Mouse (Mus musculus) layer of hippocampus, adult 8-10 months (tissue): Measurements from ENCODE around the gene Zfp865. TPM values are rescaled to one million over a fixed set of nuclear protein-coding genes. Genes with fewer than 3 reads are reported as not detected.
"Not testable (repeated sequence)": the region's sequence is repeated elsewhere in the genome, so short reads cannot be mapped to it uniquely, and the experiment has no call there.

Experiments used
- DNase-seq, 2 experiments: peaks; one replicate each; pipeline ENCODE4 v3.0.0; 2022; ENCODE audit warnings: low spot score in 2 of 2
- total RNA-seq, 4 experiments: library from RNA; stranded (reverse); gene quantifications; 2 replicates each; pipeline ENCODE4 v1.2.4; 2022

The Zfp865 gene
- total RNA-seq: 10 to 100 TPM; 37.1 to 42.5 (median 38.5) TPM

DNA sequence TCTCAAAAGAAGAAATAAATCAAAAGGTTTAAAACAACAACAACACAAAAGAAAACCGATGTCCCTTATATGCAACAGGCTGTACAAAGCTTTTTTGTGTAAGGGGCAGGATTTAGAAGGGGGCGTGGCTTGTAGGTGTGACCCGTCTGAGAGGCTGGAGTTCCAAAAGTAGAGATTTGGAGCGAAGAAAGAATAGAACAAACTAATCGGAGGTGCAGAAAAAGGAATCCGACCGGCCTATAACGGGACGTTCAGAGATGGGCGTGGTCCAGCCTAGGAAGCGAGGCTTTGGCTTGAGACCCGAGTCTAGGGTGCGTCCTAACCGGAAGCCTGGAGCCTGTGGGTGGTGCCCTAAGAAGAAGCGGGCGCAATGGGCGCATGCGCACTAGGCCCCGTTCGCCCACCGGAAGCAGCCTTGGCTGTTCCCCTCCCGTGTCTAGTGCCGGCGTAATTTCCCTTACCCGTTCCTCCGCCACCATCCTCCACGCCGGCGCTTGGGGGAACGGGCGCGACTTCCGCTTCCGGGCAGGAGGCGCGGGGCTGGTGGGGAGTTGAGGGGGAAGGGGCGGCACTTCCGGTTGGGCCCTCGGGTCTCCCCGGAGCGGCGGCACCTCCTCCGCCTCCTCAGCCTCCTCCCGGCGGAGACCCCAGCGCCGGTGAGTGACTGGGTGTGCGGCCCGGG is at the start of gene Zfp865, which contains the start of gene Ccdc106:
Gene Zfp865 (plus strand): TSS at position 377 of the 682 bp plus-strand sequence.
Gene Ccdc106 (plus strand): TSS at position 554 of the 682 bp plus-strand sequence.
- peak; percentile 99 to 100 for DNase-seq

DNA sequence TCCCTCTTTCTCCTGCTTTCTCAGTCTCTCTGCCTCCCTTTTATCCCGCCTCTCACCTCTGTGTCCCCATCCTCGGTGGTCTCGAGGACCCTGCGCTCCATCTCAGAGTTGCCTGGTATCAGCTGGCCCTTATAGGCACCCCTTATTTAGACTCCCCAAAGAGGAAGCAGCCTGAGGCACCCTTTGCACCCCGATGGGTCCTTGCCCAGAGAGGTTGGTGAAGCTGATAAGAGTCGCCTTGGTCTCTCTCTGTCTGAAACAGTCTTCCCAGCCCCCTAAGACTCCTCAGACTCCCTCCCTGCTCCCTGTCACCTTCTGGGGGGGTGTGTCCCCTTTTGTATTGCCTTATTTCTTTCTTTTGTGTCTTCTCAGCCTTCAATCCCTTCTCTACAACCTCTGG is 49.1 kb upstream of the Zfp865 start, which contains the start of gene Sbk3:
Gene Sbk3 (minus strand): TSS at position 101 of the 400 bp plus-strand sequence.
- DNase-seq: no peak

DNA sequence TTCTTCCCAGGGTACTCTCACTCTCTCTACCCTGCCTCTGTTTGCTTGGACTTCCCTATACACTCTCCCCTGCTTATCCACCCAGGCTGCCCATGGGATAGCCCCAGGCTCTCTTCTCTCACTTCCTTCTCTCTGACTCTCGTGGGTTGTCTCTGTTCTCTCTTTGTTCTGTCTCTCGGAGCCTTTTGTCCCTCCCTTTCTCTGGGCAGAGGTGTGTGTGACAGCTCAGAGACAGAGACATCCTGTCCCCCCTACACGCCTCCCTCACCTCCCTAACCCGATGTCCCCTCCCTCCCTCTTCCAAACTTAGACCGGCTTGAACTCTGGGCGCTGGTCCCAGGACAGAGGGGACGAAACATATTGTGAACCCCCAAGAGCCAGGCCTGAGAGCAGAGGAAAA is 48.5 kb upstream of the Zfp865 start:
- no peak for DNase-seq

DNA sequence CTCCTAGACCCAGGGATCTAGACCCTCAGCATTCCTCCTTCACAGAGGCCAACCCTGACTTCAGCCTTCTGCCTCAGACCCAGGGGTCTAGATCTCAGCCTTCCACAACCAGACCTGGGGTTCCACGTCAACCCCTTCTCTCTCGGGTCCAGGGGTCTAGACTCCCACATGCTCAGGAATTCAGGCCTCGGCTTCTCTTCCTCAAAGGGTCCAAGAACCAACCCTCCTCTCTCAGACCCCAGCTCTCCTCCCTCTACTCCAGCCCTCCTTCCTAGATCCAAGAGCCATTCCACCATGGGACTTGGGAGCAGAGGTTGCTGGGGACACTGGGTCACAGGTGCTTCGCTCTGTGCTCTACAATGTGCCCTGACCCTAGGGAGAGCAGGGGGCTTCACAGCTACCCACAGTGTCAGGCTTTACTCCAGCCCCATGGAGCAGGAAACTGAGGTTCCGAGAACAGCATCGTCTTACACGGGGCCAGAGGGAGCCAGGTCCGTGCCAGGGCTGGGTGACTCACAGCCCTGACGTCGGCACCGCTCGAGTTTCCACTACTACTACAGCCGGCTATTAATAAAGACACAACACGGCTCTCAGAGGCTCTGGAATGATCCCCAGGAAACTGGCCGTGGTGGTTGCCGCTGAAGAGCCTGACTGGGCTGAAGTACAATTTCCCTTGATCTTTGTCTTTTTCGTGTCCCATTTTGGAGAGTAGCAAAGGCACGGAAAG is 47.7 kb upstream of the Zfp865 start:
- DNase-seq: no peak

DNA sequence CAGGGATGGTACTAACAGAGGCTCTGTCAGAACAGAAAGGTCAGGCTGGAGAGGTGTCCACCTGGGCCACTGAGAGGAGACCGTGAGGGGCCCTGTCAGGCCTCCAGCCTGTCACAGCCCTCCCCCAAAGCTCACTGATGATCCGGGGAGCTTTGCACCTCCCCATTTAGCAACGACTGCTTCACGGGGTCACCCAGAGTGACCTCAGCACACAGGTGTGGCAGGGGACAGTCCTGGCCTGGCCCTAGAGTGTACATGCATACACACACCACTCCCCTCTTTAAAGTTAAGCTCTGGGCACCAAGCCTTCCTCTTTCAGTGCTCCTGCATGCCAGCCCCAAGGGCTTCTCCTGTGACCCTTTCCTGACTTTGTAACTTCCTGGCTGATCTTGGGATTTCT is 44.7 kb upstream of the Zfp865 start:
- DNase-seq: no peak

DNA sequence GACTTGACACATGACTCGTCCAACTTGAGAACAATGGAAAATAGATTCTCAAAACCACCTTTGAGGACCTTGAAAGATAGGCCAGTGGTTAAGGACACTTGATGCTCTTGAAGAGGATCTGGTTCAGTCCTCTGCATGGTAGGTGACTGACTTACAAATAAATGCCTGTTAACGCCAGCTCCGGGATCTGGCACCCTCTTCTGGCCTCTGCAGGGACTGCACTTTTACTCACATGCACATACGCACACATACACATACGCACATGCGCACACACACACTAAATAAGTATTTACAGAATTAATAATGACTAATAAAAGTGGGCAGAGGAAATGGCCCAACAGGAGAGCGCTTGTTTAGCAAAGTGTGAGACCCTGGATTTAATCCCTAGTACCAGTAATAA is 43.3 kb upstream of the Zfp865 start:
- no peak for DNase-seq

DNA sequence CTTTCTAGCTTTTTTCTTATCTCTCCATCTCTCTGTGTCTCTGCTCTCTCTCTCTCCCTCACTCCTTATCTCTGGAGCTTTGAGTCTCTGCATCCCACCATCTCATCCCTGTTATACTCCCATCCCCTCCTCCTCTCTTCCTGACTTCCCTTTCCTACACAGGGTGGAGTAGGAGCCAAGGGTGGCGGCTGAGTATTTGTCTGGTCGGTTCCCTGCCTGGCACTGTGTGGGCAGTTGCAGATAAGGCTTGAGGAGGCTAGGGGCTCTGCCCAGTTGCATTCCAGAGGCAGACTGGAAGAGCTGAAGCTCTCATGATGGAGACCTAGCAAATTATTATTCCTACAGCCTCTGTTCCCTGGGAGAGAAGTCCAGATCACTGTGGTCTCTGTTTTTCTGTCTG is 31.9 kb upstream of the Zfp865 start:
- DNase-seq: no peak

DNA sequence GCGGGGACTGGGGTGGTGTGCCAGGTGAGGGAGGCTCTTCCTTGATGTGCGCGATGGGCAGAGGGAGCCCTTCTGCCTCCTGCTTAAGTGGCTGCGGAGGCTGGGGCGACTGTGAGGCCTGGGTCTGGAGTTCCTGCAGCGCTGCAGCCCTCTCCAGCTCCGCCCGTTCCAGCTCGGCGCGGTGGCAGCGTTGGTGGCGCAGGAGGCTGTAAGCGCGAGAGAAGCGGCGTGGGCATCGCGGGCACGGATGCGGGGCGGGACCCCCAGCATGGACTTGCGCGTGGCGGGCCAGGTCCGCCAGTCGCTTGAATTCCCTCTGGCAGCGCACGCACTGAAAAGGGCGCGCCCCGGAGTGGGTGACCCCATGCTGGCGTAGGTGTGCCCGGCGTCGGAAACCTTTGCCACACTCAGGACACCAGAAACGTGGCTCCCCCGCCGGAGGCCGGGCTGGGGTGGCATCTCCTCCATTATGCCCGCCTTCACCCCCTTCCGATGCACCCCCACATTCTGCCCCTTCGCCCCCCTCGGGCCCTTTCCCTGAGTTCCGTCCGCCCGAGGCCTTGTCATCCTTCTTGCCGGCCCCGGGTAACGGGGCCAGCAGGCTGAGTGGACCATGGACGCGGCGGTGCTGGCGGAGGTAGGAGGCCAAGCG is 26.7 kb upstream of the Zfp865 start:
- DNase-seq: no peak

DNA sequence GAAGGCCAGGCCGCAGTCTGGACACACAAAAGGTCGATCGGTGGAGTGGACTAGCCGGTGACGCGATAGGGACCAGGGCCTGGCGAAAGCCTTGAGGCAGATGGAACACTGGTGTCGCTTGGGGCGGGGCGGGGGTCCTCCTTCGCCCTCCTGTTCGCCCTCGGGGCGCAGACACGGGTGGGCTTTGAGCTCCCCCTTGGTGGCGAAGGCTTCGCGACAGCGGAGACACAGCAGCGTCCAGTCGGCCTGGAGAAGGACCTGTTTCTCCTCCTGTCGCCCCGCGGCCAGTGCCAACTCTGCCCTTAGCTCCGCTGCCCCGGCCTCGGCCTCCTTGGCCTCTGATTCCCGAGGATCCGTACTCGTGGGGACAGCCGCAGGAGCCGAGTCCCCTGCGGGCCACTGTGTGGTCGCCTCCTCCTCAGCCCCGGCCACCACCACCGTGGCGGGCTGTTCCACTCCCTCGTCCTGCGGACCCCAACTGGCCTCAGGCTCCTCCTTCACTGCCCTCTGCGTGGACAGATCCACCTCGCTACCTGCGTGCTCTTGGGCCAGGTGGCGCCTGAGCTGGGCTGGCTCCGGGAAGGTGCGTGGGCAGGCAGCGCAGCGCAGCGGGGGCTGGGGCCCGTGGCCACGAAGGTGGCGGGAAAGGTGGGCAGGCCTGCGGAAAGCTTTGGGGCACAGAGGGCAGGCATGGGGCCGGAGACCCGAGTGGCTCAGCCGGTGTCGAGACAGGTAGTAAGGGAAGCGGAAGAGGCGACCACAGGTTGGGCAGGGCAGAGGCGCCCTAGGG is 26.0 kb upstream of the Zfp865 start:
- DNase-seq: no peak

DNA sequence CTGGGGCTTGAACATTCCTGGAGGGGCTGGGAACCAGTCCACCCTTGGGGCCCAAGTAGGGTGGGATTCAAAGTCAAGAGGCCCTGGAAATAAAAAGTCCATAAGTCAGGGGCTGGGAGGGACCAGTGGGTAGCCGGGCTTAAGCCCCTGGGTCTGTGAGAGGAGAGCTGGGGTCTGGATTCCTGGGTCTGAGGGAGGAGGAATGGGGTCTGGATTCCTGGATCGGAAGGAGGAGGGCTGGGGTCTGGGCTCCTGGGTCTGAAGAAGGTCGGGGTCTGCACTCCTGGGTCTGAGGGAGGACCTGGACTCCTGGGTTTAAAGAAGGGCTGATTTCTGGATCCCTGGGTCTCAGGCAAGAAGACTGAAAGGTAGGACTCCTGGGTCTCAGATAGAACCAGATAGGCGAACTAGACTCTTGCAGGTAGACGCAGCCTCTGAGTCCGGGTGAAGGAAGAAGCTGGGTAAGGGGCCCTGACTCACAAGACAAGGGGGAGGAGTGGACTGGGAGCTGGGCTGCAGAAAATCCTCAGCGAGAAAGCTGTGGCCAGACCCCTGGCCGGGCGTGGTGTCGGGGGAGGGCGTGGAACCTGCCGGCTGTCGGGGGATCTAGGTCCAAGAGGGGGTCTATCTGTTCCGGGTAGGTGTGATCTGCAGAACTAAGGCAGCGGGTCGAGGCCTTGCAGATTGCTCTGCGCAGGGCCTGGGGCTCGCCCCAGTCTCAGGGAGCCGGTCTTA is 24.7 kb upstream of the Zfp865 start:
- DNase-seq: no peak

DNA sequence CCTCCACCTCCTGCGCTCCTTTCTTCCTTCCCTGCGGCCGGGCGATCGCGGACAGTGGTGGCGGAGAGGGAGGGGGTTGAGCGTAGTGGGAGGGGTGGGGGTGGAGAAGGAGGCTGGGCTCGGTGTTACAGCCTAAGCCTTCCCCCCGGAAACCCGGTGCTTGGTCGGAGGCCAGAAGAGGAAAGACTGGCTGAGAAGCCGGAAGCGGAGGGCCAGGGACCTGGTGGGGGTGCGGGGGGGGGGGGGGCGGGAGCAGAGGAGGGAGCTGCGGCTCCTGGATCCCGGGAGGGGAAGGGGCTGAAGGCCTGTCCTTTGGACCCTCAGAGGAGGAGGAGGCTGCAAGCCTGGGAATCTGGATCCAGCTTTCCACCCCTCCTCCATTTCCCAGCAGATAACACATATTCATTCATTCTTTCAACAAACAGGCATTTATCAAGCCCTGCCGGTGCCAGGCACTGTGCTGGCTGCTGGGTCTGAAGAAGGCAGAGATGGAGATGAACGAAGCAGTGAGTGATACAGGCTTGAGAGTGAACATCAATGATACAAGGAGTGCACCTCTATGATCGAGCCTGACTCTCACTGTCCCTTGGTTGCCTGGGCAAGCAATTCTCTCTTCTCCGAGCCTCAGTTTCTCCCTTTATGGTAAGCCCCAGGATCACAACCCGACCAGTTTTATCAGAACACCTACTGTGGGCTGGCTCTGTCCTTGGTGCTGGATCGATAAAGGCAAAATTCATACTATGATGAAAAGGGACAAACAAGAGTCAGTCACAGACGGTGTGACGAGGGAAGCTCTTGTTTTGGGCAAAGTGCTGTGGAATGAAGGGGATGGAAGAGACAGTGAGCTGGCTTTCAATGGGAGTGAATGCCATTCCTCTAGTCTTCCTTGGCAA is 23.9 kb upstream of the Zfp865 start, which contains the start of gene Zfp579:
Gene Zfp579 (minus strand): TSS at position 156 of the 893 bp plus-strand sequence.
- DNase-seq: peak; percentile 84 to 95

DNA sequence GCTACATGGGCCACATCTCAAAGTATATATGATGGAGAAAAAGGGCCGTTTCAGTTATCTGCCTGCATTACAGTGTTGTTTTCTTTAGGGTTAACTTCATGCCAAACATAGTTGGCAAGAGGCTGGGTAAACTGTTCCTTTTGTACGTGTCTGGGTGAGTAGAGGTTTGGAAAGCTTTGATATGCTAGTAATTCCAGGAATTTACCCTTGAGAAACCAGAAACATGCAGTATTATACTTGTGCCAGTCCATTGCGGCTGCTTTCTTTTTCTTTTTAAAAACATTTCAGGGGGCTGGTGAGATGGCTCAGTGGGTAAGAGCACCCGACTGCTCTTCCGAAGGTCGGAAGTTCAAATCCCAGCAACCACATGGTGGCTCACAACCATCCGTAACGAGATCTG is 23.2 kb upstream of the Zfp865 start:
- no peak for DNase-seq

DNA sequence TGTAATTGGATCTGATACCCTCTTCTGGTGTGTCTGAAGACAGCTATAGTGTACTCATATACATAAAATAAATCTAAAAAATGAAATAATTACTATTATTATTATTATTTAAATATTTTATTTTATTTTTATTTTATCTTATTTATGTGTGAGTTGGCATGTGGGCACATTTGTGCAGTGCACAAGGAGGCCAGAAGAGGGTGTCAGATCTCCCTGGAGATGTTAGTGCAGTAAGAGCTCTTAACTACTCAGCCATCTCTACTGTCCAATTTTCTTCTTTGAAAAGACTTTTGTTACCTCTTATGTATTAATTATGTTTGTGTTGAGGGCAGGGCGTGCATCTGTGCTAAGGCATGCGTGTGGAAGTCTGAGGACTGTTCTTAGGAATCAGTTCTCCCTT is 20.3 kb upstream of the Zfp865 start:
- DNase-seq: no peak

DNA sequence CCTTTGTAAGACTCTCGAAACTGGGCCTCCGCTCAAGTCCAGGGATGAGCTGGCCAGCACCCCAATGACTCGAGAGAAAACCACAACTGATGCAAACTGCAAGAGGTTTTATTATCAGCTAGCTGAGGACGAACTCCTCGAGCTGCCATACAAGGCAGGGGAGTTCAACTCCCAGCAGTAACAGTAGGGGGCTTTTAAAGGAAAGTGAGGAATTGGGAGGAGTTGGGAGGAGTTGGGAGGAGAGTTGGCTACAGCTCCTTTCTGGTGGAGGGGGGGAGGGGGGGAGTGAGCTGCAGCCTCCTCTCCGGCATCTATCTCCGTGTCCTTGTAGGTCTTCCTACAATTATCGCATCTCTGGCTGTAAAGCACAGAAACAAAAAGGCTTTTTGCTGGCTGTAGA is 17.3 kb upstream of the Zfp865 start:
- DNase-seq: not testable (repeated sequence)

DNA sequence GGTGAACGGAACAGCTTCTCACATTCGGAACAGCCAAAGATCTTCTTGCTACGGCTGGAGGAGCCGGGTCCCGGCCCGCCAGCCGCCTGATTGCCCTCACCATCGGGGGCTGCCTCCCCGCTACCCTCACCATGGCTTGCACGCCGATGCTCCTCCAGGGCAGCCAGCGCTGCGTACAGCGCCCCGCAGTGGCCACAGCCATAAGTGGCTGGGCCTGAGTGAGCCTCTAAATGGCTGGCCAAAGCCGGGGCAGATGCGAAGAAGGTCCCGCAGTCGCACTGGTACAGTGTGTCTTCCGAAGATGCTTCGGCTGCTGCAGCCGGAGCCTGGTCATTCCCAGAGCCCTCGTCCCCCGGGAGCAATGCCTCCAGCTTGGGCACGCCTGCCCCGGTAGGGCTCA is 11.9 kb upstream of the Zfp865 start:
- no peak for DNase-seq

DNA sequence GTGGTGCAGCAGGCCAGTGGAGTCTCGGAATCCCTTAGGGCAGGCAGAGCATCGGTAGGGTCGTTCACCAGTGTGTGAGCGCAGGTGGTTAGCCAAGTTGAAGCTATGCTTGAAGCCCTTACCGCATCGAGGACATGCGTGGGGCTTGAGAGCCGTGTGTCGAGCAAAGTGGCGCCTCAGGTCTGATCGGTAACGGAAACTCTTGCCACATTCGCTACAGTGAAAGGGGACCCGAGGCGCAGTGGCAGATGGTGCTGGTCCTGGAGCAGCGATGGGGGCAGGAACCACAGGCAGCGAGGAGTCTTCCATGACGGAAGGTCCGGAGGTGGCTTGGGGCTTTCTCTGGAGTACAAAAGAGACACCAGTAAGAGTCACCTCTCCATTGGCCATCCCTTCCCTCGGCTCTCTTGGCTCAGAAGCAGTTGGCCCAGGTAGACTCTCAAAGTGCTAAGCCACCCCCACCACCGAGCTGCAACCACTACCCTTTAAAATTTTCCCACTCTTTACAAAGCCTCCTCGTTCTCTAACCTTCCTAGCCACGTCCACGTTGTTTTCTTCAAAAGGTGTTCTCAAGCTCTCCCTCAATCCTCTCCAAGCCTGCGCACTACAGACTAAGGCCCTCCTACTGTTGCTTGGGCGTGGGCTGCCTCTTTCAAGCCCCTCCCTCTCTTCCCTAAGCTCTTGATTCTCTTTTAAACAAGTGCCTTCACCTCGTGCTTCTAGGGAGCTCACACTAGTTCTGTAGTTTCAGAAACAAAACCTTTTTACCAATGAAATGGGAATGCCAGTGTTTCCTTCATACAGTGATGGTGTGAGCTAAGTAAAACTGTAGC is 7.3 kb upstream of the Zfp865 start:
- DNase-seq: no peak

DNA sequence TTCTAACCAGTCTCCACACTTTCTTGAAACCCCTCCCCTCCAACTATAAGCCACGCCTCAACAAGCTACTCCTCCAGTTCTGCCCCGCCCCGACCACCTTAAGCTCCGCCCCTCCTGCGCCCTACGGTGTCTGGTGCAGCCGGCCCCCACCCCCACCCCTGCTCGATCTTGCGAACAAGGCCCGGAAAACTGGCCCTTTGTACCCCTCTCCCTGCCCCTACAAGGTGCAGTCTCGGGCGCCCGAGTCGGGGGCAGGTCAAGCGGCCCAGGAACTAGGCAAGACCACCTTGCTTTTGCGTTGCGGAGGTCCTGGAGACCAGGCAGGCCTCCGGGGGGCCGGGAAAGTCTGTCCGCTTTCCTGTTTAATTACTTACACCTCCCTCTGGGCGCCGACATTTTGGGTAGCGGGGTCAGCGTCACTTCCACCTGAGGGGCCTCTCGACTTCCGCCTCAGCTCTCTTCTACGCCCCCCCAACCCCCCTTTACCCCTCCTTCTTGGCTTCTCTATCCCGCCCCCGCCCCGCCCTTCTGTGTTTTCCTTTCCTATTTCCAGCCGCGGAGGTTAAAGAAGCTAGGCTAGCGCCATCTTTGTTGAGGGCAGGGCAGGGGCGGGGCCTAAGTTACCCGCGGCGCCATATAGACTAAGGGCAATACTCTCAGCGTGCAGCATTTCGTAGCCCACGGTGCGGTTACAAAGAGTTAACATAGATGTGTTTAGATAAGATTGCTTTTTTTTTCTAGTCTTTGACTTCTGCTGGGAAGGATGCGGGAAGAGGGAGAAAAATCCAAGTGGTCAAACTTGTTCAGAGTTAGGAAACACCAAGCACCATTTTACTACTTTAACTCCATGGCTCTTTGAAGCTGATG is 5.7 kb upstream of the Zfp865 start, which contains the start of the genes Zfp524 and Fiz1:
Gene Zfp524 (plus strand): TSS at position 165 of the 867 bp plus-strand sequence.
Gene Fiz1 (minus strand): TSS at position 447 of the 867 bp plus-strand sequence.
- peak; percentile 95 to 97 for DNase-seq
